Mouse (Mus musculus) cortical plate, adult 2 months (tissue): ENCODE results near the gene Ofcc1.

Experiments used
- CTCF ChIP-seq: fragments of 200-500 bp; IDR thresholded peaks from 2 replicates; pipeline ENCODE4 v1.5.1; 2011; ENCODE audit warnings: mild to moderate bottlenecking, control low read depth, low read length; ENCODE audit not compliant: insufficient read depth; ENCODE audit errors: extremely low read depth
- POLR2A ChIP-seq: fragments of 200-500 bp; IDR thresholded peaks from 2 replicates; pipeline ENCODE4 v1.6.1; 2011; ENCODE audit warnings: mild to moderate bottlenecking, low read length, control low read depth; ENCODE audit not compliant: insufficient read depth; ENCODE audit errors: extremely low read depth

DNA sequence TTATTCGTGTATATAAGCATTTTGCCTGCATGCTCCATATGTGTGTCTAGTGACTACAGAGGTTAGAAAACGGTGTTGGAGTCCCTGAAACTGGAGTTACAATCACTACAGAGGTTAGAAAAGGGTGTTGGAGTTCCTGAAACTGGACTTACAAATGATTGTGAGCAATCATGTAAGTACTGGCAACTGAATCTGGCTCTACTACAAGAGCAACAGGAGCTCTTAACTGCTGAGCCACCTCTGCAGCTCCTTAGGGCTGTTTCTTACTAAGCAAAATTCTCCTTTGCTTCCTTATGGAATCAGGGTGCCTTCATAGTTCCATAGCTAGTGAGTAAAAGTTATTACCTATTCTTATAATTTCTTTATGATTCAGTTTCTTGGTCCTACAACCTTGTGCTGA lies 237.4 kb downstream of the Ofcc1 start:
- TF ChIP-seq POLR2A (no peak), CTCF (no peak)
